Mouse (Mus musculus) thymus, postnatal 14 days (tissue): ENCODE results near the gene Tnfrsf12a.
A peak's percentile ranks its signal among the peaks of the same experiment; 100 is the strongest.

Experiments
- DNase-seq: peaks from one replicate; pipeline ENCODE4 v3.0.0; 2021

Gene Tnfrsf12a

DNA sequence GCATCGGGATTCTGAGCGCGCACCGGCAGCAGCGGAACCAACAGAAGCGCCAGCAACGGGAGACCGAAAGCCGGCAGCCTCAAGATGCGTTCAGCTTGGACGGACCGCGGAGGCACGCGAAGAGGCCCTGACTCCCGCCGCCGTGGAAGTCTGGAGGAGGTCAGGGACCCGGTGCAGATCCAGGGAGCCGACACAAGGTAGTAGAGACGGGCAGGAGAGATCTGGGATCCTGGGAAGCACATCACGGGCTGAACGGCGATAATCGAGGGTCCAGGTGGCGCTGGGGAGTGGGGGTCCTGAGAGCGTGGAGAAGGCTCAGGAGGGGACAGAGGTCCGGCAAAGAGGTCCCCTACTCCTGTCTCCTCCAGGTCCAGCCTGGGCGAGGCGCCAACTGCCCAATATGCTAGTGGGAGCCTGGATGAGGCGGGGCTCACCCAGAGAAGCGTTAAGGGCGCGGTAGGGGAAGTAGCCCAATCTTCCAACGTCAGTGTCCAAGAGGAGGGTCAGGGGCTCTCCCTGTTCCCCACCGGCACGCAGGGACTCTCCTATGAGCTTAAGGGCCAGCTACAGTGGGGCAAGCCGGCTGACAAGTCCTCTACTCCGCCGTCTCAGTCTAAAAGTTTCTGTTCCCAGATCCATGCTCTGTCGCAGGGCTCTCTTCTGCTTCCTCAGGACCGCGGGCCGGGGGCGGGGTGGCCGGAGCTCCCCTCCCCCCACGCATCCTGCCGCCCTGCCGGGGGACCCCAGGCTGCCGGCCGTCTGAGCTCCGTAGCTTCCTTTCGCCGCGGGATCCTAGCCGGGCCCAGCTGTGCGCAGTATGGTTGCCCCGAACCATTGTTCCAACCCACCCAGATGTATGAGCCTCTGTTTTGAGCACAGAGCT is 32.4 kb downstream of the Tnfrsf12a start, which contains the start of gene Mmp25:
Gene Mmp25 (minus strand): TSS at position 665 of the 883 bp plus-strand sequence.
- no peak for DNase-seq

DNA sequence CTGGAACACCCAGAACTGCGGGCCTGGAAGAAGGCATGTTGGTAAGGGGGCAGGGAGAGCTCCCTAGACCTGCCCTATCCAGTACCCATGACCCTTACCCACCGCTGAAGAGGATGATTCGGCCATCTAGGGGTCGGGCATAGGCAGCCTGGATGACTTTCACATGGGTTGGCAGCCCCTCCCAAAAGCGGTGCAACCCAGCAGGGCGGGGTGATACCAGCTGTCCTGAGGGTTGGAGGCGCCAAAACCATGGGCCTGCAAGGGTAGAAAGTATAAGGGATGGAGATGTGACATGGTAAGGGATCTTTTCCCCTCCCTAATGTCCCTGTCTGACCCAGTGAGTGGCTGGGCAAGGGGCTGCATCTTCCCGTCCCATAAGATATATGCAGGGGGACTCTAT is 46.0 kb downstream of the Tnfrsf12a start:
- no peak for DNase-seq

GRCm38 (mm10) chr17:23630195-23631020 is 46.9 kb downstream of the Tnfrsf12a start:
- DNase-seq = peak; percentile 86

- no peak for DNase-seq
These were observed 49.5 kb downstream of the Tnfrsf12a start for GRCm38 (mm10) chr17:23627813-23628212.
